Mouse (Mus musculus) left cerebral cortex, adult 8-10 months (tissue): ENCODE measurements around the gene Lsmem1. TPM values are rescaled to one million over a fixed set of nuclear protein-coding genes. Genes with fewer than 3 reads are reported as not detected.

ENCODE experiments used
- DNase-seq, 2 experiments: peaks; one replicate each; pipeline ENCODE4 v3.0.0; 2022; ENCODE audit warnings: low spot score in 2 of 2
- total RNA-seq, 4 experiments: library from RNA; stranded (reverse); gene quantifications; 2 replicates each; pipeline ENCODE4 v1.2.4; 2022

Lsmem1 gene
- 1 to 10 TPM; 1.2 to 3.4 (median 1.7) TPM for total RNA-seq

- peak in 1 of 2 experiments; percentile 49 for DNase-seq
Observed at GRCm38 (mm10) chr12:40199302-40199701, at the start of gene Lsmem1. Lsmem1 (minus strand) TSS chr12:40199490.

GRCm38 (mm10) chr12:40248454-40249180 lies 49.3 kb upstream of the Lsmem1 start, which contains the start of gene Ifrd1:
Ifrd1 (minus strand) TSS chr12:40248504.
- no peak for DNase-seq

DNA sequence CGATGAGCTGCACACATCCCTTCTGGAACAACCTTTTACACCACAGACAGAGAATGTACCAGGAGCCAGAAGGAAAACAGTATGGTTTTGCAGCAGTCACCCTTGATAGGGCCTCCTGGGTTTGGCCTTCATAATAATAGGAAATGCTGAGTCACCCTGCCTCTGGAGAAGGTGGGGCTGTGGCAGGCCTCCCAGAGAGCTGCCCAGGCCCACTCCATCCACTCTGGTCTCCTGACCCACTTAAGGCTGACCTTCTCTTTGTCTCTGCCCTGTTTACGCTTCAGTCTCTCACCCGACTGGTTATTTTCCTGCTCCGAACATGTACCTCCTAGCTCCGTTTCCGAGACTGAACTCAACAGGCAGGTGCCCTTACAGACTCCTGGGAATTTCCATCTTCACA lies 48.7 kb upstream of the Lsmem1 start:
- DNase-seq = no peak

GRCm38 (mm10) chr12:40247384-40247783 lies 48.1 kb upstream of the Lsmem1 start:
- no peak for DNase-seq

DNA sequence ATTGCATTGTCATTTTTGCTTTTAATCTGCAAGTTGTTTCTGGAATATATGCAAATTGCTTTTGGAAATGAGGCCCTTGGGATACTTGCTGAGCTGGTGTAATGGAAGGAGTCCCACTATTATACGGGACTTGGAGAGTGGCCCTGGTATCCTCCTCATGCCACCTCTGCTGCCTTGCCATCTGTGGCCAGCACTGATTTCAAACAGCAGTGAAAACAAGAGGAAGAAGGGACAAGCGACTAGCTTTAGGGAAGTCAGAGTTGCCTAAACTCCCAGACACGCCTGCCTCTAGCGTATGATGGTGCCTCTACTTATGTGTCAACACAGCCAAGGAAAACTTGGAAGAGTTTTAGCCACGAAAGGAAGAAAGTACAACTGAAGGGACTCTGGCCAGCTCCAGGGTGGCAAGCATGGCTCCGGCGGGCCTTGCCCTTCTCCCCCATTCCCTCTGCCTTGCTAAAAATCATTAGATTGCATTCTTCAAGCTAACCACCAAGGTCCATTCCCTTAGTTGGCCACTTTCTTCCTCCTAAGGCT lies 46.2 kb upstream of the Lsmem1 start:
- DNase-seq = no peak

GRCm38 (mm10) chr12:40244926-40245325 lies 45.6 kb upstream of the Lsmem1 start:
- no peak for DNase-seq

GRCm38 (mm10) chr12:40243821-40244221 lies 44.5 kb upstream of the Lsmem1 start:
- peak in 1 of 2 experiments; percentile 15 for DNase-seq

GRCm38 (mm10) chr12:40243241-40243640 lies 44.0 kb upstream of the Lsmem1 start:
- no peak for DNase-seq

- no peak for DNase-seq
Observed at GRCm38 (mm10) chr12:40239161-40239560, 39.9 kb upstream of the Lsmem1 start.

DNA sequence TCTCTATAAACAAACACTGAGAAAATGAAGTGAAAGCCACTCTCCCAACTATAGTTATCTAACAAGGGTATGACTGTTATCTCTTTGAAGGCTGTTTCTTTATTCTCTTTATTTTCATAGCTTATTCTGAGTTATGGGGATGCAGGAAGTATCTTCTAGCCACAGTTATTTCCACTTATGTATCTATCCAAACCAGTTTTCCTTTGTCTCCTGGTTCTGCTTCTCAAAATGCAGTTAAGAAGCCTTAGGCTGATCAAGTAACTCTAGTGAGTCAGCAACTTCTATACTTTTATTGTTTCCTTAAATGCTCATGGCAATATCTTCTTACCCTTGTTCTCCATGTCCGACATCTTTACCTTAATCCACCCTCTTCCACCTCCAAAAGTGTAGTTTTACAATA lies 32.9 kb upstream of the Lsmem1 start:
- no peak for DNase-seq

GRCm38 (mm10) chr12:40231632-40232031 lies 32.3 kb upstream of the Lsmem1 start:
- peak in 1 of 2 experiments; percentile 67 for DNase-seq

DNA sequence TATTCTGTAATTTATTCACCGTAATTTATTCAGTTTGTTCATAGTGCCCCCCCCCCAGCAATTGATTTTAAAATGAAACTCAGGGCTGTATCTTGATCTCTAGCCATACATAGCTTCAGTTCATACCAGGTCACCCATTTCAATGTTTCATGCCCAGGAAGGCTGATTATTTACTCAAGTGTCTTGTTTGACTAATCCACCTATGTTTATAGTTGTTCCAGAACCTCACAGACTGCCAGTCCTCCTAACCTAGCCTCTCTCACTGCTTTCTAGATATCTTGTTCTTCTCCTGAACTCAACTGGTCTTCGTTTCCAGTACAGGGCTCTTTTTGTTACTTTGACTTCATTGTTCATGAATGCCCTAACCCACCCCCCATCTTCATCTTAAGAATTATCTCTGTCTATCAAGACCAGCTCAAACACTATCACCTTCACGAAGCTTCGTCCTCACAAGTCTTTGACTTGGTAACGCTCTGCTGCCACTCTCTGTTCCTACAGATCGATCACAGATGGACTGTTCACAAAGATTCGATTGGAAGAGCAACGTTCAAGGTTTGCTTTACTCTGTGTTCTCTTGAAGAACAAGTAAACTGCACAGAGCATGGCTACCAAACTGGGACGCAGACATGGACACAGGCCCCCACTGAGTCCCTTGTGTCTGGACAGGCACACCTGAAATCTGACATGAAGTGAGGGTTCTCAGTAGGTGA lies 25.0 kb upstream of the Lsmem1 start:
- DNase-seq = no peak

GRCm38 (mm10) chr12:40223676-40224075 lies 24.4 kb upstream of the Lsmem1 start:
- DNase-seq = no peak

DNA sequence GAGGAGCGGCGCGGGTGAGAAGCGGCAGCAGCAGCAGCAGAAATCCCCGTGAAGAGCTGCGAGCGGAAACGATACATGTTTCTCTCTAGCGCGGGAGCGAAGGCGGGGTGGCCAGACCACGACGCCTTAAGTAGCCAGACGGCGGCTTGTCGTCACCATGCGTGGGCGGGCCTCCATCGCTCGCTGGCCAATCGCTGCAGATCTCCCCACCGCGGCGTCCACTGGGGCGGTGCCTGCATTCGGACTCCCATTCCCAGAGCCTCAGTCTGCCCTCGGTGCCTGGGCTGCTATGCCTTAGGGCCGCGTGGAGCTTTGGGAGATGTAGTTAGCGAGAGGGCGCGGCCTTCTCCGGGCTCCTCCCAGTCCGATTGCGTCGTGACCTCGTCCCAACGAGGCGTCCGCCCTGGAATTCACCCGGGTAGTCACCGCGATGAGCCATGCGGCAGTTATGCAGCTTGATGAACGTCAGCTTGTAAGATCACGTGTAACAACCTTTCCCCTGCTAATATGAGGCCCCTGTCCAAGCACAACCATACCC lies 23.9 kb upstream of the Lsmem1 start:
- peak; percentile 98 to 99 for DNase-seq

DNA sequence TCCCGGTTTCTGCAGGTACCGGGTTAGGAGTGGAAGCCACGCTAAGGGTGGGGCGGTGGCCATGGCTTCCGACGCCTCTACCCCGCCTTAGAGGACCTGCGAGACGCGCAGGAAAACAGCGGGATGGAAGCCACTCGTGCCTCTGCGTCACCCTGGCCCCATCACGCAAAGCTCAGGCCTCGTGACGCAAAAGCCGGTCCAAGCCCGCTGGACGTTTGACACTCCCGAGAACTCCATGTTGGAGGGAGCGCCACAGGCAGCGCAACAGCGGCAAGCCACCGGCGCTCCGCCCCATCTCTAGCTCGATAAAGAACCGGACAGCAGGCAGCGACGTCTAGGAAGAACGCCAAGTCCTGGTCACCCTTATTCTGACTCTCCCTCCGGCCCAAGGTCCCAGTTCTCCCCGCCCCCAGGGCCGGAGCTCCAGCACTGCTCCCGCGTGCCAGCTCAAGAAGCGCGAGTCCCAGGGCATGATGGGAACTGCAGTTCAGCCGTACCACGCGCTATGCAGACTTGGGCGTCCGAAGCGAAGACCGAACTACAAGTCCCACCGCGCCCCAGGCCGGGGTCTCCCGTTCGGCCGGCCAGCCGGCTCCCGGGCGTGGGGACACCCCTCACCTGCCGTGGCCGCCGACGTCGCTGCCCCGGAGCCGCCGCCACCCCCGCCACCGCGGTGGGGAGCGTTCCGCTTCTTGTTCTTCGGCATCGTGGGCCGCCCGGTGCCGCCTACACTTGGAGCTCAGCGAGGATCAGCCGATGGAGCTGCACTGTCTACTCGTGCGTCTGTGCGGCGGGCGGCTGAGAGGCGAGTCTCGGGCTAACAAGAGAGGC lies 23.2 kb upstream of the Lsmem1 start:
- peak; percentile 86 to 97 for DNase-seq

- no peak for DNase-seq
Observed at GRCm38 (mm10) chr12:40221611-40222010, 22.3 kb upstream of the Lsmem1 start.

DNA sequence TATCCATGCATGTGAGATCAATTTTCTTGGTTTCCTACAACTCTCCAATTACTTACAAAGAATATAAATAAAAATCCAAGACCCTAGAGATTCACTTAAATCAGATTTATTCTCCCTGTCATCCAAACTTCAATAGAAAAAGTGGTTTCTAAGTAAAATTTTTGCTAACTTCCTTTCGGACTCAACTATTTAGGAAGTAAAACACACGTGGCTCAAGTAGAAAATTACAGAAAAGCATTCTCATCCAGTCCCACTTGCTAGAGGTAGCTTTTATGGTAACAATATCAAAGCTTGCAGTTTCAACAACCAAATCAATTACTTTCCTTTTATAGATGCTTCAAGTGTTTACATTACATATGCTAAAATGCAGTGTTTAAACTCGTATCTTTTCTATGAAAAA lies 21.6 kb upstream of the Lsmem1 start:
- no peak for DNase-seq

DNA sequence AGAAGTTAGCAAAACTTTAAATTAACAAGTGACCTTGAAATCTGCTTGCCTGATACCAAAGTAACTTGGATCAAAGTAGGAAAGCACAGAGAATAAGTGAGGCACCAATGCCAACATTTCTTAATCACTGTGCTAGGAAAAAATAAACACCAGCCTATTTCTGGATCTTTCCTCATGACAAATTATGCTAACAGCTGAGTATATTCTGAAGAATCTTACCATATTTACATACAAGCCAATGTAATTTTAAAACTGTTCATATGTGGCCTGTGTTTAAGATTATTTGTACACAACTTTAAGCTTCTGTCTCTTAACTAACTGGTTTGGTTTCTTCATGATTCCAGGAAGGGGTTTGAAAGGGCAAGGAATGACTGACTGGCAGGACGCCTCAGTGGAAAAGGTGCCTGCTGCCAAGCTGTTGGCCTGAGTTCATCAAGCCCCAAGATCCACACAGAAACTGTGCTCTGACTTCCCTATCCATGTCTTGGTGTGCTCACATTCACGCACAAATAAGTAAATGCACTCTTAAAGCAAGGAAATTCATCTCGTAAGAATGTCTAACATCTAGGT lies 20.8 kb upstream of the Lsmem1 start:
- DNase-seq = no peak

GRCm38 (mm10) chr12:40218430-40218945 lies 19.2 kb upstream of the Lsmem1 start:
- no peak for DNase-seq

GRCm38 (mm10) chr12:40217776-40218175 lies 18.5 kb upstream of the Lsmem1 start:
- no peak for DNase-seq
